Mouse (Mus musculus) stomach, embryonic 14.5 days (tissue): ENCODE measurements around the gene Traf7. TPM values are rescaled to one million over a fixed set of nuclear protein-coding genes. Genes with fewer than 3 reads are reported as not detected.
A peak's percentile ranks its signal among the peaks of the same experiment; 100 is the strongest.

Experiments
- ATAC-seq: fragments of 200-750 bp; cut with Nextera tagmentation; 2 replicates; pipeline ENCODE4 v1.8.0; 2017; ENCODE audit warnings: low read depth, moderate TSS enrichment; ENCODE audit not compliant: insufficient number of reproducible peaks, insufficient read depth, low FRiP score
- H3K27ac ChIP-seq: fragments of 300-500 bp; sonication (generic); 2 replicates; pipeline ENCODE4 v1.5.1; 2014; ENCODE audit warnings: mild to moderate bottlenecking, low read length, moderate library complexity, mixed read lengths
- H3K27me3 ChIP-seq: fragments of 300-500 bp; sonication (generic); 2 replicates; pipeline ENCODE4 v1.6.1; 2014; ENCODE audit warnings: low read length, control low read depth, mixed read lengths; ENCODE audit not compliant: control insufficient read depth, insufficient read depth
- H3K36me3 ChIP-seq: fragments of 300-500 bp; sonication (generic); 2 replicates; pipeline ENCODE4 v1.6.1; 2014; ENCODE audit warnings: mild to moderate bottlenecking, control low read depth, low read length, moderate library complexity, mixed read lengths; ENCODE audit not compliant: control insufficient read depth, insufficient read depth
- H3K4me1 ChIP-seq: fragments of 300-500 bp; sonication (generic); 2 replicates; pipeline ENCODE4 v1.6.1; 2014; ENCODE audit warnings: low read length, control low read depth, mixed read lengths; ENCODE audit not compliant: control insufficient read depth, insufficient read depth
- H3K4me2 ChIP-seq: fragments of 300-500 bp; sonication (generic); replicated peaks from 2 replicates; pipeline ENCODE4 v1.6.1; 2014; ENCODE audit warnings: low read depth, low read length, control low read depth
- H3K4me3 ChIP-seq: fragments of 300-500 bp; sonication (generic); 2 replicates; pipeline ENCODE4 v1.5.1; 2014; ENCODE audit warnings: low read depth, low read length, control low read depth
- H3K9ac ChIP-seq: fragments of 300-500 bp; sonication (generic); replicated peaks from 2 replicates; pipeline ENCODE4 v1.6.1; 2014; ENCODE audit warnings: low read depth, mild to moderate bottlenecking, control low read depth, low read length, moderate library complexity, mixed read lengths
- H3K9me3 ChIP-seq: fragments of 300-500 bp; sonication (generic); 2 replicates; pipeline ENCODE4 v1.6.1; 2016; ENCODE audit warnings: low read depth, low read length, control low read depth; ENCODE audit not compliant: control insufficient read depth
- WGBS: fragments of 180-500 bp; shearing (Covaris S2); extraction: QIAGEN DNeasy Blood & Tissue Kit; methylation state at CpG from one replicate; pipeline ENCODE4 v1.1.7; 2014; 5-methylcytosine and 5-hydroxymethylcytosine counted together
- polyA plus RNA-seq: library from polyadenylated mRNA; unstranded; fragments of >200 nt; fragmentation: Nextera tagmentation; extraction: Ambion mirVana; gene quantifications from 2 replicates; pipeline ENCODE4 v1.2.1, GENCODE M21; 2014

Traf7 gene
- polyA plus RNA-seq, 1 experiment from 2014 or later = 87.6 TPM

GRCm38 (mm10) chr17:24507129-24507664 is 20.5 kb downstream of the Traf7 start:
- no peak overlapping the region for H3K4me3 ChIP-seq
- WGBS = 46% methylated on average over 19 of the region's 19 CpGs
- ATAC-seq = no peak
- H3K4me1 ChIP-seq = 0 out of 2 replicates have a peak, but pooled peaks cover 4% of the 10 kb centered on the region
- H3K9me3 ChIP-seq = no peaks in the 10 kb centered on the region
- no peak overlapping the region for H3K4me2 ChIP-seq
- H3K9ac ChIP-seq = no peak overlapping the region
- H3K27me3 ChIP-seq = no peaks in the 10 kb centered on the region
- no peak overlapping the region for H3K27ac ChIP-seq
- peaks cover 45% of the 10 kb centered on the region for H3K36me3 ChIP-seq

- H3K9me3 ChIP-seq = no peaks in the 10 kb centered on the region
- no peak overlapping the region; the same call in 1 of the 2 replicates for H3K4me2 ChIP-seq
- 27% methylated on average over 36 of the region's 36 CpGs for WGBS
- no peak for ATAC-seq
- peaks cover 38% of the 10 kb centered on the region for H3K36me3 ChIP-seq
- no peak overlapping the region for H3K9ac ChIP-seq
- no peak overlapping the region for H3K27ac ChIP-seq
- no peaks in the 10 kb centered on the region for H3K27me3 ChIP-seq
- no peak overlapping the region for H3K4me3 ChIP-seq
- H3K4me1 ChIP-seq = 0 out of 2 replicates have a peak, but pooled peaks cover 4% of the 10 kb centered on the region
These were observed 21.2 kb downstream of the Traf7 start for GRCm38 (mm10) chr17:24506332-24507070.

GRCm38 (mm10) chr17:24505286-24505955 is 22.3 kb downstream of the Traf7 start:
- H3K4me2 ChIP-seq = no peak overlapping the region
- 91% methylated on average over 30 of the region's 30 CpGs for WGBS
- ATAC-seq = no peak

GRCm38 (mm10) chr17:24504085-24504484 is 23.7 kb downstream of the Traf7 start:
- 95% methylated on average over 10 of the region's 10 CpGs for WGBS
- no peaks in the 10 kb centered on the region for H3K9me3 ChIP-seq
- no peaks in the 10 kb centered on the region for H3K27me3 ChIP-seq
- no peak overlapping the region for H3K4me3 ChIP-seq
- H3K4me2 ChIP-seq = no peak overlapping the region
- H3K4me1 ChIP-seq = 0 out of 2 replicates have a peak, but pooled peaks cover 4% of the 10 kb centered on the region
- peaks cover 14% of the 10 kb centered on the region for H3K36me3 ChIP-seq
- H3K27ac ChIP-seq = no peak overlapping the region
- no peak overlapping the region for H3K9ac ChIP-seq
- no peak for ATAC-seq

More at GRCm38 (mm10) chr17:24505286-24505955, 22.3 kb downstream of the Traf7 start:
- Histone ChIP-seq H3K36me3 (peaks cover 27% of the 10 kb centered on the region), H3K4me3 (no peak overlapping the region), H3K4me1 (0 out of 2 replicates have a peak, but pooled peaks cover 4% of the 10 kb centered on the region), H3K27ac (no peak overlapping the region), H3K27me3 (no peaks in the 10 kb centered on the region), H3K9me3 (no peaks in the 10 kb centered on the region), H3K9ac (no peak overlapping the region)

- Histone ChIP-seq H3K27me3 (no peaks in the 10 kb centered on the region), H3K27ac (no peak overlapping the region), H3K4me1 (0 out of 2 replicates have a peak, but pooled peaks cover 3% of the 10 kb centered on the region), H3K9ac (no peak overlapping the region), H3K4me2 (no peak overlapping the region), H3K4me3 (no peak overlapping the region), H3K9me3 (no peaks in the 10 kb centered on the region), H3K36me3 (no peaks in the 10 kb centered on the region; the same call in 1 of the 2 replicates)
- ATAC-seq = no peak
- WGBS = 40% methylated on average over 11 of the region's 11 CpGs
These were observed 25.5 kb downstream of the Traf7 start for GRCm38 (mm10) chr17:24502208-24502607.

- WGBS = 69% methylated on average over 1 of the region's 1 CpGs
- no peak overlapping the region for H3K27ac ChIP-seq
- H3K4me3 ChIP-seq = no peak overlapping the region
- no peak for ATAC-seq
- H3K9me3 ChIP-seq = no peaks in the 10 kb centered on the region
- H3K4me1 ChIP-seq = no peaks in the 10 kb centered on the region
- H3K36me3 ChIP-seq = no peaks in the 10 kb centered on the region
- no peak overlapping the region for H3K9ac ChIP-seq
- H3K4me2 ChIP-seq = no peak overlapping the region
- H3K27me3 ChIP-seq = no peaks in the 10 kb centered on the region
These were observed 31.7 kb downstream of the Traf7 start for GRCm38 (mm10) chr17:24496026-24496425.

- WGBS = 74% methylated on average over 3 of the region's 3 CpGs
- no peaks in the 10 kb centered on the region for H3K36me3 ChIP-seq
- no peak overlapping the region for H3K27ac ChIP-seq
- no peak overlapping the region for H3K4me2 ChIP-seq
- no peaks in the 10 kb centered on the region for H3K27me3 ChIP-seq
- no peaks in the 10 kb centered on the region for H3K9me3 ChIP-seq
- H3K9ac ChIP-seq = no peak overlapping the region
- H3K4me3 ChIP-seq = no peak overlapping the region
- ATAC-seq = no peak
- no peaks in the 10 kb centered on the region for H3K4me1 ChIP-seq
These were observed 32.3 kb downstream of the Traf7 start for GRCm38 (mm10) chr17:24495443-24495842.

- Histone ChIP-seq H3K36me3 (no peaks in the 10 kb centered on the region), H3K27ac (no peak overlapping the region), H3K9ac (no peak overlapping the region), H3K9me3 (no peaks in the 10 kb centered on the region), H3K4me3 (no peak overlapping the region), H3K4me1 (no peaks in the 10 kb centered on the region), H3K4me2 (no peak overlapping the region), H3K27me3 (no peaks in the 10 kb centered on the region)
- WGBS = 47% methylated on average over 2 of the region's 2 CpGs
- ATAC-seq = 0 out of 2 replicates have a peak, but pooled peaks have one; percentile 5
These were observed 33.0 kb downstream of the Traf7 start for GRCm38 (mm10) chr17:24494627-24495335.
